Mouse (Mus musculus) kidney, postnatal 25 days (tissue): ENCODE data around the gene Maob.

Source experiments
- DNase-seq, 2 experiments: peaks; one replicate each; pipeline ENCODE4 v3.0.0; 2021; ENCODE audit warnings: mixed read lengths in 2 of 2

The Maob gene

GRCm38 (mm10) chrX:16817261-16817769 lies at the start of gene Maob:
Maob (minus strand) TSS chrX:16817366.
- peak; percentile 8 to 41 for DNase-seq

- DNase-seq, result no peak
Measured at GRCm38 (mm10) chrX:16860244-16860643, 43.1 kb upstream of the Maob start.

- no peak for DNase-seq
Measured at GRCm38 (mm10) chrX:16846034-16846433, 28.9 kb upstream of the Maob start.

- DNase-seq, result no peak
Measured at GRCm38 (mm10) chrX:16841443-16841842, 24.3 kb upstream of the Maob start.

- no peak for DNase-seq
Measured at GRCm38 (mm10) chrX:16837293-16837692, 20.1 kb upstream of the Maob start.

- no peak for DNase-seq
Measured at GRCm38 (mm10) chrX:16836488-16837082, 19.4 kb upstream of the Maob start.

GRCm38 (mm10) chrX:16826028-16826427 lies 8.9 kb upstream of the Maob start:
- no peak for DNase-seq

GRCm38 (mm10) chrX:16815965-16816364 lies 1.2 kb downstream of the Maob start:
- DNase-seq, result no peak

GRCm38 (mm10) chrX:16812080-16812479 lies 5.1 kb downstream of the Maob start:
- no peak for DNase-seq

- no peak for DNase-seq
Measured at GRCm38 (mm10) chrX:16767453-16767852, 49.7 kb downstream of the Maob start.

GRCm38 (mm10) chrX:16766156-16766555 lies 51.0 kb downstream of the Maob start:
- peak in 1 of 2 experiments; percentile 9 for DNase-seq

GRCm38 (mm10) chrX:16761430-16761829 lies 55.7 kb downstream of the Maob start:
- DNase-seq, result no peak

GRCm38 (mm10) chrX:16754761-16755160 lies 62.4 kb downstream of the Maob start:
- no peak for DNase-seq

- no peak for DNase-seq
Measured at GRCm38 (mm10) chrX:16748932-16749331, 68.2 kb downstream of the Maob start.

- no peak for DNase-seq
Measured at GRCm38 (mm10) chrX:16714033-16714432, 103.1 kb downstream of the Maob start.

GRCm38 (mm10) chrX:16706094-16706493 lies 111.1 kb downstream of the Maob start:
- no peak for DNase-seq
